Mouse (Mus musculus): Measurements from ENCODE around the gene Elovl1.

Gene Elovl1

DNA sequence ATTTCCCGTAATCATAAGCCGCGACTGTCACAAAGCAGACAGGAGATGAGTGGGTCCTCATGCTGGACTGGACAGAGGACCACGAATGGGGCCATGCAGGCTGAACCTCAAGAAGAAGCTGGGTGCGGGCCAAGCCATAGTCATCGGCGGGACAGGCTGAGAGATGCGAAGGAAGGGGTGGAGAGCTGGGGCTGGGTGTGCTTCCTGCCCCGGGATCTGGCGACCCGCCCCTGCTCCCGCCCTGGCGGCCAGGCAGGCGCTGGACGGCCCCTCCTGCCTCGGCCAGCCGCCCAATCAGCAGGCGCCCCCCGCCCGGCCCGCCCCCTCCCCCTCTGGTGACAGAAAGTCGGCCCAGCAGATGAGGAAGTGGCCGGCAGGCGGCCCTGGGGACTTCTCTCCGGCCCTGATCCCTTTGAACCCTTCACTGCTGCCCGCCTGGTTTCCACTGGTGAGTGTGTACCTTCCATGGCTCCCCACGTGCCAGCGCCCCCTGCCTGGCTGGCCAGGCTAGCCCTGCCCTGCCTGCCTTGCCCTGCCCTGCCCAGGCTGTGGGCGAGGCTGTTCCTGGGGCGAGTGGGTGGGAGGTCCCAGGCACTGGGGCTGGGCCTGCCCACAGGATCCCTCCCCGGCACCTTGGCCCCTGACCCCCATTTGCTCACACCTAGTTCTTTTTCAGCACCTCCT lies at the start of gene Elovl1:
Elovl1 (plus strand) TSS at position 326 of the 684 bp plus-strand sequence.
- peak; percentile 88 for DNase-seq (ENCODE audit: low read depth, low spot score)

DNA sequence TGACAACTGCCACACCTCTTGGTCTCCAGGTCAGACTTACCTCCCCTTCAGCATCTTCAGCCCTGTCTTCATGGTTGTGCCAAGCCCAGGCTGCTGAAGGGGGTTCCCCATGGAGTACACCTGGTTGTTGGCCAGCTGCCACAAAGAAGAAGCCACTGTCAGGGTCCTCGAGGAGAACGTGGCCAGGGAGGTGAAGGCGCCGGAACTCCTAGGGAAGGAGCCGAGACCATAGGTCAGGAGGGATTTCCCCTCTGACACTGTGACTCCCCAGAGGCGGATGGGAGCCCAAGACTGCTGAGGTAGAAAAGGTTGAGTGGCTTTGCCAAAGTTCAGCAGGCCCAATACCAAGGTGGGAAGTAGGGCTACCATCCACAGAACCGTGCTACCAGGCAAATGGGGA lies 44.6 kb upstream of the Elovl1 start:
- no peak for DNase-seq (ENCODE audit: low read depth, low spot score)

DNA sequence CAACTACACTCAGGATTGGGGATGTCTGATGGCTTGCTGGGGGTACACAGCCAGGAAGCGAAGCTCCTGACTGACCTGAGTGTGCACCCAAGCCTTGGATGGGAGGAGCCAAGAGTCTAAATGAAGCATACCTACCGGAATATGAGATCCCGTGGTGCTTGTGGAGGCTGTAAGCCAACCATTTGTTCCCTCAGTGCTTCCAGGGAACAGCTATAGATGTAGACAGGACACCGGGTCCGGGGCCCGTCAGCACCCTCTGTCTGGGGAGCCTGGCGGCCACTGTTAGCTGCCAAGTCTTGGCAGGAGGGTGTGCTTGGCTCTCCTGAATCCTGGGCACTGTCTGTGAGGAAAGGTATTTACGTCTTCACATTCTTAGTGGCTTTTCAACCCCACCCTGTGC lies 40.6 kb upstream of the Elovl1 start:
- DNase-seq (ENCODE audit: low read depth, low spot score): no peak

DNA sequence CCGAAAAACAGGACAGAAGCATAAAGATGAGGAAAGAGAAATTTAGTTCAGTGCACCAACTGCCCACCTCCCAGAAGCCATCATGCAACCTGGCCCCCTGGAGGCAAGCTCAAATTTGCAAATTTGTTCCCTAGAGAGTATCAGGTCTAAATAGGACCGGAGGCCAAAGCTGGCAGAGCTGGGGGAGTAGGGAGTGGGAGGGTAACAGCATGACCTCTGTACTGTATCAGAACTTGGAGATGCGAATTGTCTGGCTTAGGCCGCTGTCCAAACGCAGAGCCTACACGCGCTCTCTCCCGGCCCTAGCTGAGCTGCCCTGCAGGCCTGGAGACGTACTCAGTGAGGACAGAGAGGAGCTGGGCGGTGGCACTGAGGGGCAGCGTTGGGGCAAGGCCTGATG lies 37.7 kb upstream of the Elovl1 start:
- no peak for DNase-seq (ENCODE audit: low read depth, low spot score)

DNA sequence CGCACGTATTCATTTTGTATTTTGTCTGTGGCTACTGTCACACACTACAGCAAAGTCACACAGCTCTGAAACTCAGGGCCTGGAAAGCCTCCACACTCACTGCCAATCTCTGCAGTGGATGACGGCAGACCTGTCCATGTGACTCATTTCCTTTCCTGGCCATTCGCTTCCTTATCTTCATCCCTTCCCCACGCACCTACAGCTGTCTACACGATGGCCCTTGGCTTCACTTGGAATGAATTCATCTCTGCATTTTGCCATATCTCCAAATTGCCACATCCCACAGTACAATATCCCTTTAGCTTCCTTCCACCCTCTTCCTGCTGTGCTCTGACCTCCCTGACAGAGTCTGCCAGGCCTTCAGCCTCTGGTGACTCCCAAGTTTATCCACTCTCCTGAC lies 33.4 kb upstream of the Elovl1 start:
- no peak for DNase-seq (ENCODE audit: low read depth, low spot score)

DNA sequence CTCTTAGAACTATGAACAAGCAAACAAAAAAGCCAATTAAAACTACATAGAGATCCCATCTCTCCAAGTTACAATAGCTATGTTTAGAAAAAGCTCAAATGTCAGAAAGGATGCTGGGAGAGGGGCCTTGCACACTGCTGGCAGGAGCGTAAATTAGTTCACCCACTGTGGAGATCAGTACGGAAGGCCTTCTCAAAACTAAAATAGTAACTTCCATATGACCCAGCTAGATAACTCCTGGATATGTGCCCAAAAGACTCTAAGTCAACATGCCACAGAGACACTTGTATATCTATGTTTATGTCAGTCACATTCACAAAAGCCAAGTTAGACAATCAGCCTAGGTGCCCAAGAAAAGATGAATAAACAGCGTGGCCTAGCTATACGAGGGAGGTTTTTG lies 32.6 kb upstream of the Elovl1 start:
- no peak for DNase-seq (ENCODE audit: low read depth, low spot score)

DNA sequence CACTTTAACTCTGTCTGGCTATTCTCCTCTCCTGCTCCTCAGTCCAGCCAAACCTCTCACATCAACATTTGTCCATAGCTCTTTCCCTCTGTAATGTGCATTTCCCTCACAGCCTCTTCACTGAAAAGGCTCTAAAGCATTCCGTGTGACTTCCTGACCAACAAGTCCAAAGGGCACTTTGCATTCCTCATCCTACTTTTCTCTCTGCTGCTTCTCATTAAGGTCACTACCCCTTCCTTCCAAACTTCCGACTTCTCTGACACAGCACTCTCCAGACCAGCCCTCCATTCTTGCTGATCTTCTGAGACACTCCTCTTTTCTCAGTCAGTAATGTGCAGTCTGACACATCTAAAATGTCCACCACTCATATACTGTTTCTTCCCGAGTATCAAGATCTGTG lies 31.5 kb upstream of the Elovl1 start:
- DNase-seq (ENCODE audit: low read depth, low spot score): no peak

DNA sequence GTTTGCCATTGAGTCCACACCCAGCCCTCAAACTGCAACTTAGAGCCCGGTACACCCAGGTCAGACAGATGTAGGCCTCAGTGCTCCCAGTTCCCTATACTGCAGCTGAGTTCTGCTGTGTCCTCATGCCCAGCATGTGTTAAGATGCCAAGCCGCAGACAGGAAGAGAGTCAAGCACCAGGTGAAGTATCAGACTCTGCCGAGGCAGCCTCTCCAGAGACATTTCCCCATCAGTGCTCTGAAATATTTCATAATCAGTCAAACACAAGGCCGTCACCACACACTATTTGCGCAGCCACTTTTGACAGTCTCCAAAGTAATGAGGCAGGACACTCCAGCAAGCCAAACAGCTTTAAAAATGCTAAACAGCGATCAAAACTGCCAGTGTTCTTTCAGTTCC lies 29.5 kb upstream of the Elovl1 start:
- no peak for DNase-seq (ENCODE audit: low read depth, low spot score)

DNA sequence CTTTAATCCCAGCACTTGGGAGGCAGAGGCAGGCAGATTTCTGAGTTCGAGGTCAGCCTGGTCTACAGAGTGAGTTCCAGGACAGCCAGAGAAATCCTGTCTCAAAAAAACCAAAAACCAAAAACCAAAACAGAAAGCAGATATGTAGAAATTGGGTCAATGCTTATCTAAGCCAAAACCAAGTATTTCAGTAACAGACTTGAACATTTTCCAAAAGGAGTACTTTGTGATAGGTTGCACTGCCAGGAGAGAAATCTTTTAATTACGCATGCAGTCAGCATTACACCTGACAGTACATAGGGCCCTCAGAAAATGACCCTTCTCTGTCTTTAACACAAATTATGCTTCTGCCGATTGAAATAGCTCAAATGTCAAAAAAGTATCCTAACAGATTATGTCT lies 26.5 kb upstream of the Elovl1 start:
- no peak for DNase-seq (ENCODE audit: low read depth, low spot score)

DNA sequence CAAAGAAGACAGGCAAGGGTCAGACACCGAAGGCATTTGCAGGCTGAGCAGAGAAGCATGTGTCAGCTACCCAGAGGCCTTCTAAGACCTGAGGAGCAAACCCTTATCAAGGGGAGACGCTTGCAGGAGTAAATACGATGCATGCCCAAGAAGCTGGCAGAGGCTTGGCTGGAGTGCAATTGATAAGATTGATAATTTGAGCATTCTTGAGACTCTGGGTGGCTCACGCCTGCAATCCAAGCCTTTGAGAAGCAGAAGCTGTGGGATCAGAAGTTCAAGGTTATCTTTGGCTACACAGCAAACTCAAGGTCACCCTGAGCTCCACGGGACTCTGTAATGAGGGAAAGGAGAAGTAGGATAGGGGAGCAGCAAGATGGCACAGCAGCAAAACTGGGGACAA lies 26.0 kb upstream of the Elovl1 start:
- DNase-seq (ENCODE audit: low read depth, low spot score): no peak

DNA sequence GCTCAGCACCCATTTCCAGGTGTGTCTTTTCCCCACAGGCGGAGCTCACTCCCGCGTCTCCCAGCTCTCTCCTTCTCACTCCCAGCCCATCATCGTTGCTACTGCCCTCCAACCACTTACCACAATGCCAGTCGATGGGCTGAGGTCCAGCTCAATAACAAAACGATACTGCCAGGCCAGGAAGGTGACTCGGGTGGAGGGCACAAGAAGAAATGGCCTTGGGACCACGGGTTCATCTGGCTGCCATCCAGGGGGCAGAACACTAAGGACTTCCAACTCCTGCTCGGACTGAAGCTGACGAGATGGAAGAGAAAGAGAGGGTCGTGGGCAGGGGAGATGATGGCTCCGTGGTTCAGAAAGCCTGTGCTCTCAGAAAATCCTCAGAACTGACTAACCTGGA lies 25.2 kb upstream of the Elovl1 start:
- DNase-seq (ENCODE audit: low read depth, low spot score): no peak

DNA sequence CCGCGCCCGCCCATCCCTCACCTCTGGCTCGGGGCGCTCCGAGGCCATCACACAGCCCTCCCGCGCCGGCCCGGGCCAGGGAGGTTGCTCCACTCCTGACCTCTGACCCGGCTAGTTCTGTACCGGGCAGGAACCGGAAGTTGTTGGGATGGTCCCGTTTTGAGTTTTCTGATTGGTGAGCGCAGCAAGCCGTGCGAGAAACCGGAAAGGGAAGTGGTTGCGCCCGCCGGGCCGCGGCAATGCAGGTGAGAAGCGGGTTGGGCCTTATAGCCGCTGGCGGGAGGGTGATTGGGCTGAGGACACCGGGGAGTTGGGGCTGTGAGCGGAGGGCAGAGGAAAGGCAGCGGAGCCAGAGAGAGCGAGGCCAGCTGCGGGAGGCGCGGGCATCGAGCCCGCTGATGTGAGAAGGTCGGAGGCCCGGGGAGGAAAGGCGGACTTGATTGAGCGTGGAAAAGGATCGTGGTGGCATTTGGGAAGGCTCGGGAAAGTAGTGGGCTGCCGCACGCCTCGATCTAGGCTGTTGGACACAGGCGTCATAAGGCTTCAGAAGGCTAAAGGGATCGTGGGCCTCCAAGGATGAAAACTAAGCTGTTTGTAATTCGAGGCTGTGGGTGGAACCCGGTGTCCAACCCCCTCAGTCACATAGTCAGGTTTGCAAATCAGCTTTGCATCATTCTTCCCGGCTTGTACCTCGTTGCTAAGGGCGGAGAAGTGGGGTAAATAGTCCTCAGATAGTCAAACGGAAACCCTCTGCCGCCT lies 18.6 kb upstream of the Elovl1 start, which contains the start of the genes Szt2 and Med8:
Szt2 (minus strand) TSS at position 132 of the 759 bp plus-strand sequence.
Med8 (plus strand) TSS at position 196 of the 759 bp plus-strand sequence.
- DNase-seq (ENCODE audit: low read depth, low spot score): peak; percentile 94

DNA sequence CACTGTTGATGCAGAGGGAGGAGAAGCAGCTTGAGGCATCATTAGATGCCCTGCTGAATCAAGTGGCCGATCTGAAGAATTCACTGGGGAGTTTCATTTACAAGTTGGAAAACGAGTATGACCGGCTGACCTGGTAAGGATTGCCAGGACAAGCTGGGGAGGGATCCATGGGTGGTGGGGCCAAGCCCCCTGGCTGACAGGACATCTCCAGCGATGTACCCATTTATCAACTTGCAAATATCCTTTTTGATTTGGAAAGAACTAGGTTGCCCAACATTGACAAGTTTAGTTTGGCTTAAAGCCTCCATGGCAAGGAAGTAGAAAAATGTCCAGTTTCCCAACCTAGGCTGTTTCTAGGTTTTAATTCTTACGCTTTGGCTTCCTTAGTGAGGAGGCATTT lies 17.0 kb upstream of the Elovl1 start:
- DNase-seq (ENCODE audit: low read depth, low spot score): no peak

DNA sequence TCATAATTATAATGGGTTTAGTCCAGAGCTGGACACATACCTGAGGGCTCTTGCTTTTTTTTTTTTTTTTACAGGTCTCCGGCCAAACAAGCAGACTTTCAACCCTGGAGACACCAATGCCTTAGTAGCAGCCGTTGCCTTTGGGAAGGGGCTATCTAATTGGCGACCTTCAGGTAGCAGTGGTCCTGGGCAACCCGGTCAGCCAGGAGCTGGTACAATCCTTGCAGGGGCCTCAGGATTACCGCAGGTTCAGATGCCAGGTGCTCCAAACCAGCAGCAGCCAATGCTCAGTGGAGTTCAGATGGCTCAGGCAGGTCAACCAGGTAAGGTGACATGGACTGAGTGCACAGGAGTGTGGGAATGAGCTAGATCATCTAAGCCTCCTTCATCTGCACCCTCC lies 14.3 kb upstream of the Elovl1 start:
- no peak for DNase-seq (ENCODE audit: low read depth, low spot score)

DNA sequence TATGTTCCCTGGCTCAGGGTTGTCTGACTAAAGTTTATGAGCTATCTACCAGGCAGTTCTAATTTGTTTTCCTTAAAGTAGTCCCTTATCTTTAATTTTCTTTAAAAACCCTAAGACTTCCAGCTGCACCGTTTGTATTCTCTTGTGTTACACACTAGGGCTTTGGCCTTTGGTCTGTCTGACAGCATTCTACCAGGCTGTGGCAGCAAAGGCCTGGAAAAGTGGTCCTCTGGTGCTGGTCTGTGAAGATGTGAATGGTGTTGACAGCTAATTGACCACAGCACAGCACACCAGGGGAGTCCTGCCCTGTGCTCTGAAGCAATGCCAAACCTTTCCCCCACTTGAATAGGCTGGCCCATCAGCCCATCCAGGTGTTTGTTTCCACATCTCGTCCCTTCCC lies 12.1 kb upstream of the Elovl1 start:
- no peak for DNase-seq (ENCODE audit: low read depth, low spot score)

DNA sequence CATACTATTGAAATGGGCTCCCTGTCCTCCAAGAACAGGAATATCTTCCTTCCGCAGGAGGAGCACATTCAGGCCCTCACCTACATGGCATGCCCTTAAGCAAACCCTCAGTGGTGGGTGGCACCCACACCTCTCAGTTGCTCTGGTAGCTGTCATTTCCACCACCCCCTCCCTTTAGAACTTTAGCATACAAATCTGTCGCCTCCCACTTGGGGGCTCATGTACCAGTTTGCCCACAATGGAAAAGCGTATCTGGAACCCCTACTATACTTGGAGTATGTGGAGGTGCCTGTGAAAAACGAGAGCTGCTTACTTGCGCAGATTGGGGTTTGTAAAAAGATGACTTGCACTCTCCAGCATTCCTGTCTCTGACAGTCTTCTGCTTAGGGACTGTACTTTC lies 11.6 kb upstream of the Elovl1 start:
- no peak for DNase-seq (ENCODE audit: low read depth, low spot score)

DNA sequence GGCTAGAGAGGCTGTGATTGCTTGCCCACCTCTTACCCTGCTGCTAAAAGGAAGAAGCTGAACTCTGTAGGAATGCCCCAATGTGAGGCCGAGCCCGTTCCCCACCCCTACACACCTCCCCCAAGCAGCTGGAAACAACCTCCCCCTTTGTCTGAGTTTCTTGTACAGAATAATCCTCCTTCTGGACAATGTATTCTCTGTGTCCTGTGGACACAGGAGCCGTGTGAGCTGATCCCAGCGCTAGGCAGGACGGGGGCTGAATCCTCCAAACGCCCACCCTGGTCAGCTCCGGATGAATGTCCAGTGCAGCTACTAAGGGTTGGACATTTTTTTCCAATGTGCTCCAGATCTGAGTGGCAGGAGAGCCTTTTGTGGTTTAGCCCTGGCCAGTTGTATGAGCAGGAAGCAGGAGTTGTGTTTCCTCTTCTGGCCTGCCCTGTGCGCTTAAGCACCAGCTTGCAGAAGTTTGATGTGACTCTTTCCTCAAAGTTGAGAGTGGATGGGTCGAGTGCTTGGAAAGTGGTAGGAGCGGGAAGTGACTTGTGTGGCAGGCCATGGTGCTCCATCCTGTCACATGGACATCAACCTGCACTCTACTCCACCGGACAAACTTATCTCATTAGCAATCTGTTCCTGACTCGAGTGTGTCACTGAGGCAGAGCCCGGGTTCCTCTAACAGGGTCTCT lies 10.6 kb upstream of the Elovl1 start:
- no peak for DNase-seq (ENCODE audit: low read depth, low spot score)

DNA sequence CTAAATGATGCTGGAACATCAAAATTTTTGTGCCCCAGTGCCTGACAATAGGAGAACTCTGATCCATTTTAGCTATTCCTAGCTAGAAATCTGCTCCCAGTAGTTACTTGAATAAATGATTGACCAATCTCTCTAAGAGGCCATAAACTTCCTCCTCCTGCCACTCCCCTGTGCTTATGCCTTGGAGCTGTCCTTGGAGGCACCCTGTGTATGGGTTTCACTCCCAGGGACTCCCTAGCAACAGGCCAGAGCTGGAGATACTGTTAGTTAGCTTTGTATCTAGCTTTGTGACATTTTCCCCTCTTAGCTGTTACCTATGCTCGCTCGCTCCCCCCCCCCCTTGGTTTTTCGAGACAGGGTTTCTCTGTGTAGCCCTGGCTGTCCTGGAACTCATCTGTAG lies 6.5 kb upstream of the Elovl1 start:
- no peak for DNase-seq (ENCODE audit: low read depth, low spot score)

DNA sequence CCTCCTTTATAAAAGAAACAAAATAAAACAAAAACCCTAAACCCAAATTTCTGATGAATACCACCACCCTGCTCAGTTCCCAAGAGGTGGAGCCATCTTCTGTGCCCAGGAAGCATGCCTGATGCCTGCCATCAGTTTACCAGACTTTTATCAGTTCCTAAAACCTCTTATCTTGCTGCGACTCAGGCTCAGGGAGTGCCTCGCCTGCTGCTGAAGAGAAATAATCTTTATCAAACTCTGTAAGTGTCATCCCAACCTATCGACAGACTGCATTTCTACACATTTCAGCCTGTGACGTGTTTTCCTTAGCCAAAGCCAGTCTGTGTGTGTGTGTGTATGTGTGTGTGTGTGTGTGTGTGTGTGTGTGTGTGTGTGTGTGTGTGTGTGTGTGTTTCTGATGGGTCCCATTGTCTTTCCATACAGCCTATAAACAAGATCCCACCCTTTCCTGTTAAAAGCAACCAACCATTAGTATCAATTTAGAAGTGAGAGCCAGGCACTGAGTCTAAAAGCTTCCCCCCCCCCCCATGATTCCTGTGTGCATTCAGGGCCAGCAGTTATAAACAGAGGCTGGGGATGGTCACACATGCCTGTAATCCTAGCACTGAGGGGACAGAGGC lies 3.2 kb upstream of the Elovl1 start:
- DNase-seq (ENCODE audit: low read depth, low spot score): no peak

DNA sequence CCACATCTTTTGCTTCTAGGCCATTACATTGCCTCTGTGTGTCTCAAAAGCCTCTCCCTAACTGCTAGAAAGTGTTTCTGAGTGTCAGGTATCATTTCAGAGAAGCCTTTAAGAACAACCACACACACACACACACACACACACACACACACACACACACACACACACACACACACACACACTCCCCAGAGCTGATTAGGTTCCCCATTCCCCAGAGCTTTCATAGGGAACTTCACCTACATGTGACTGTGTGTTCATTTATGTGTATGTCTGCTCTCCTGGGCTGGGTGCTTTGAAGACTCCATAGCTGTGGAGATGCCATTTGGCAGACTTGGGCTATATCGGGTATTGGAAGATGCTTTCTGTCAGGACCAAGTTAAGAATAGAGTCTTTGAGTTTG lies 2.5 kb upstream of the Elovl1 start:
- no peak for DNase-seq (ENCODE audit: low read depth, low spot score)

DNA sequence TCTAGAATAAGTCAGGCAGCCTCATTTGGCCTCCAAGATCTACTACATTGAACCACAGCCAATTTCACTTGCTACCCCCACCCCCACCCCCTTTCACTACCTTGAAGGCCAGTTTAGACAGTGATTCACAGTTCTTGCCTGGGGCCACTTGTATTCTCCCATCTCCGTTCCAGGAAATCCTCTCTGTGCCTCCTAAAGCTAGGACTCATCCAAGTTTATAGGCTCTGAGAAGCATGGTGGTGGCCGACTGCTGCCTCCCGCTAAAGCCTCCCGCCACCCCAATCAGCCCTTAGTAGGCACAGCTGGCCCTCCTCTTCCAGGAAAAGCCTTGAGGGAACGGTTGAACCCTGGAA lies 502 bp upstream of the Elovl1 start:
- DNase-seq (ENCODE audit: low read depth, low spot score): no peak

DNA sequence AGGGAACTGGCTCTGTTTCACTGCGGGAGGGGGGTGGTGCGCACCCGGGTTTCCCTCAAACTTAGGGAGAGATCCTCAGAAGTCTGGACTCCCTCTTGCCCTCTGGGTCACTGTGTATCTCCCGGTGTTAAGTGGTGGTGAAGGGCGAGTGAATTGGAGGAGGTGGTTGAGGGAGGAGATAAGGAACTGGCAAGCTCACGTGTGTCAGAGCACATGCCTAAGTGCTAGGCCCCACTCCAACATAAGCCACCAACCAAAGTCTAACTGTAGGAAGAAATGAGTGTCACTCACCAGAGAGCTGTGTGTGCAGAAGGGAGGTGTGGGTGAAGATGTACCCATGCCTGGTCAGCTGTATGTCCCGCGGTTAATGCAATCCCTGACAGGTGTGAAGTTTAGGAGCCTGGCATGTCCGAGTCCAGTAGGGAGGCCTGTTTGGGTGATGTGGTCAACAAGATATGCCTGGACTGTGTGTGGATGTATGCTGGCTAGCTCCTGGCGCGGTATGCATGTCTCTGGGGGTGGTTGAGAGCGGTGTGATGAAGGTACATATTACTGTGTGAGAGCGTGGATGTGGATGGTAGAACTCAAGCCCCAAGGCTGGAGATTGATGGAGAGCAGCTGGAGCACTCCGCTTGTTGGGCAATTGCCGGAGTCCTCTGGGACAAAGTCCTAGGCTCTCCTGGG lies 780 bp downstream of the Elovl1 start:
- peak; percentile 9 for DNase-seq (ENCODE audit: low read depth, low spot score)

Data from mesoderm, embryonic 11.5 days (tissue).